Mouse (Mus musculus): ENCODE measurements at regions not wholly inside any gene's neighbourhood (a gene's known extent, or its start where the extent isn't known, plus 50 kb on each side); places are given as distances from the start of the nearest gene placed in this dataset.

DNA sequence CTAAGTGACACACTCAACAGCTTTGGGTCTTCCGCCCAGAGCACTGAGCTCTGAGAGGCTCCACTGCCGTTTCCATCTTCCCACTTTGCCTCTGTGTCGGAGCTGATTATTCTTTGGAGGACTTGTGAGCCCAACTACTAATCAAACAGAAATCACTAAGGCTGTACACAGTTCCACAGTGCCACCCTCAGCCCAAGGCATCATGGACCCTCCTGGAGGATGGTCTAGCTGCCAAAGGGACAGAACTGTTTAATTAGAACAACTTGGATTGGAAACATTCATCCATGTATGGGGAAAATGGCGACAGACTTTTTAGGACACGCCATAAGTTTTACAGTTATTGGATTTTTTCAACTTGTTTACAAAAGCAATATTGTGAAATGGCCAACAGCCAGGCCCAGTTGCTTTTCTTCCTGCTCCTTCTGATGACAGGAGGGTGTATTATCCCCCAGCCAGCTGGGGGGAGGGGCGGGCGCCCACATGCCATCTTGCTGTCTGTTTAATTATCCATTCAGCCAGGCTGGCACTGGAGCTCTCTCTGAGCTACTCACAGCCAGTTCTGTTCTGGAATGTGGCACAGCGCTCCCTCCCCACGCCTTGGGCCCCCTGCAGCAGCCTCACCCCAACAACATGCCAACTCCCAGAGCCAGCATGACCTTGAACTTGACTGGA, 98.4 kb upstream of the Smad3 start:
- TF ChIP-seq CTCF (IDR thresholded peaks at IDR 0.05; ENCODE audit: low read depth) (no peak), EP300 (IDR thresholded peaks at IDR 0.05; ENCODE audit: low read depth) (no peak)

Measured in liver, embryonic 14.5 days (tissue).